Comparison of ENCODE assay signal across 32 mouse cellular contexts in the genomic region with DNA sequence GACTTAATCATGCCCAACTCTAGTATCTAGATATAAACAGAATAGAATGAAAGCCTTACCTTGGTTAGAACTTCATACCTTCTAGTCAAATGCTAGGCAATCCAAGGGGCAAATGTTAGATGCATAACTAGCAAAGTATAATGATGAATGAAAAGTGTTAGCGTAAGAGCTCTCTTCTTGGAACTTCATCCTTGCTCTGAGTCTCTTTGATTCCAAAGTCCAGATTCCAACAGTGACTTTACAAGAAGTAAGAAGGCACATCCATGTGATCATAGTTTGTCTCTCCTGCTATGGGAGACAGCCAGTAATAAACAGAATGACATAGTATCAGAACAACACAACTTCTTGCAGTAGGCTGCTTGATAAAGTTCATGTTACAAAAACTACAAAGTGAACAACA.
"Had no signal": no experiment of that assay in that cellular context is flagged by ENCODE, and none has a peak within 500 bp of the region (broad histone marks: within the 10 kb centered on the region; RNA-seq: fewer than 3 reads in every experiment).

No protein-coding gene starts in this region.

- H3K4me2 ChIP-seq: limb, embryonic 12.5 days; limb, embryonic 13.5 days; limb, embryonic 15.5 days; liver, embryonic 11.5 days; liver, embryonic 12.5 days; liver, embryonic 13.5 days; liver, embryonic 15.5 days; lung, embryonic 14.5 days; lung, embryonic 15.5 days; midbrain, embryonic 12.5 days; midbrain, embryonic 13.5 days; midbrain, embryonic 15.5 days; neural tube, embryonic 12.5 days; neural tube, embryonic 13.5 days had no signal

- H3K4me3 ChIP-seq: limb, embryonic 10.5 days; limb, embryonic 12.5 days; limb, embryonic 13.5 days; limb, embryonic 15.5 days; liver, embryonic 12.5 days; liver, embryonic 13.5 days; liver, embryonic 15.5 days; lung, embryonic 15.5 days; megakaryocyte, embryonic 14.5 days; midbrain, embryonic 10.5 days; midbrain, embryonic 12.5 days; midbrain, embryonic 13.5 days; midbrain, embryonic 15.5 days; myocyte; neural tube, embryonic 12.5 days; neural tube, embryonic 13.5 days had no signal

- H3K9ac ChIP-seq: limb, embryonic 12.5 days; limb, embryonic 13.5 days; limb, embryonic 15.5 days; liver, embryonic 12.5 days; liver, embryonic 13.5 days; liver, embryonic 14.5 days; liver, embryonic 15.5 days; liver, postnatal 0 days; lung, embryonic 14.5 days; lung, embryonic 15.5 days; midbrain, embryonic 12.5 days; midbrain, embryonic 13.5 days; midbrain, embryonic 15.5 days; neural tube, embryonic 12.5 days; neural tube, embryonic 13.5 days had no signal

- ATAC-seq: liver, embryonic 12.5 days; liver, postnatal 0 days; lung, postnatal 0 days; midbrain, embryonic 13.5 days; midbrain, embryonic 15.5 days; midbrain, embryonic 16.5 days had no signal

- H3K36me3 ChIP-seq: limb, embryonic 10.5 days; limb, embryonic 12.5 days; limb, embryonic 13.5 days; limb, embryonic 15.5 days; liver, embryonic 12.5 days; liver, embryonic 13.5 days; liver, embryonic 15.5 days; lung, embryonic 15.5 days; midbrain, embryonic 10.5 days; midbrain, embryonic 12.5 days; midbrain, embryonic 13.5 days; midbrain, embryonic 15.5 days; neural tube, embryonic 12.5 days; neural tube, embryonic 13.5 days had no signal

- H3K9me3 ChIP-seq: limb, embryonic 10.5 days; limb, embryonic 12.5 days; limb, embryonic 13.5 days; limb, embryonic 15.5 days; liver, embryonic 12.5 days; liver, embryonic 13.5 days; liver, embryonic 15.5 days; lung, embryonic 15.5 days; megakaryocyte, embryonic 14.5 days; midbrain, embryonic 10.5 days; midbrain, embryonic 12.5 days; midbrain, embryonic 13.5 days; midbrain, embryonic 15.5 days; neural tube, embryonic 12.5 days; neural tube, embryonic 13.5 days had no signal

- H3K4me1 ChIP-seq: limb, embryonic 10.5 days; limb, embryonic 12.5 days; limb, embryonic 13.5 days; limb, embryonic 15.5 days; liver, embryonic 12.5 days; liver, embryonic 13.5 days; liver, embryonic 15.5 days; lung, embryonic 15.5 days; midbrain, embryonic 10.5 days; midbrain, embryonic 12.5 days; midbrain, embryonic 13.5 days; midbrain, embryonic 15.5 days; neural tube, embryonic 12.5 days; neural tube, embryonic 13.5 days had no signal

- H3K27me3 ChIP-seq: limb, embryonic 12.5 days; limb, embryonic 13.5 days; limb, embryonic 15.5 days; liver, embryonic 12.5 days; liver, embryonic 13.5 days; liver, embryonic 15.5 days; lung, embryonic 15.5 days; megakaryocyte, embryonic 14.5 days; midbrain, embryonic 12.5 days; midbrain, embryonic 13.5 days; midbrain, embryonic 15.5 days; neural tube, embryonic 12.5 days; neural tube, embryonic 13.5 days had no signal

- DNase-seq: left cerebral cortex, postnatal 4 days; liver; liver, embryonic 13.5 days; liver, postnatal 0 days; lung, adult 18-20 months; lung, adult 2 months; lung, embryonic 14.5 days; lung, postnatal 10 days; lung, postnatal 14 days; lung, postnatal 36 days; lung, postnatal 4 days; midbrain, embryonic 14.5 days had no signal

- H3K27ac ChIP-seq: limb, embryonic 10.5 days; limb, embryonic 12.5 days; limb, embryonic 13.5 days; limb, embryonic 15.5 days; liver, embryonic 12.5 days; liver, embryonic 13.5 days; liver, embryonic 14.5 days; liver, embryonic 15.5 days; lung, embryonic 15.5 days; macrophage; midbrain, embryonic 10.5 days; midbrain, embryonic 12.5 days; midbrain, embryonic 13.5 days; midbrain, embryonic 15.5 days; neural tube, embryonic 12.5 days; neural tube, embryonic 13.5 days had no signal
